Comparison of ENCODE assay signal across 24 mouse cellular contexts in the genomic region with DNA sequence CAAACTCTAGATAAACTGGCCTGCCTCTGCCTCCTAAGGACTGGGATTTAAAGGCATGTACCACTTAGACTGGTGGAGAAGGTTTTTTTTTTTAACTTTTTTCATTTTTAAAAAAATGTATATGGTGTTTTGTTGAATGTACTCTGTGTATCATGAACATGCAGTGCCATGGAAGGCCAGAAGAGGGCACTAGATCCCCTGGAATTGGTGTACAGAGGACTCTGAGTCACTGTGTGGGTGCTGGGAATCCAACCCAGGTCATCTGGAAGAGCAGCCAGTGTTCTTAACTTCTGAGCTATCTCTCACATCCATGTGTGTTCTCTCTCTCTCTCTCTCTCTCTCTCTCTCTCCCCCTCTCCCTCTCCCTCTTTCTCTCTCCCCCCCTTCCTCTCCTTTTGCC. TPM values are rescaled to one million over a fixed set of nuclear protein-coding genes. Genes with fewer than 3 reads are reported as not detected.
A peak's percentile ranks its signal among the peaks of the same experiment; 100 is the strongest.
DNase-seq lines count a peak whose midpoint lies in the region; ATAC-seq and TF ChIP-seq lines count a peak whose summit lies in the region.
"Had no signal": no experiment of that assay in that cellular context is flagged by ENCODE, and none has a peak within 500 bp of the region (broad histone marks: within the 10 kb centered on the region; RNA-seq: fewer than 3 reads in every experiment).

No protein-coding gene starts in this region.

- TF ChIP-seq CTCF in intestine, postnatal 0 days (IDR thresholded peaks at IDR 0.05; ENCODE audit: low read depth), result peak; percentile 41
- 0 out of 2 replicates have a peak, but pooled peaks have one; percentile 10 for TF ChIP-seq CTCF in lung, adult 2 months (IDR thresholded peaks at IDR 0.05; ENCODE audit: insufficient read depth, low read length)
- TF ChIP-seq CTCF in E14TG2a.4 (conservative IDR thresholded peaks at IDR 0.05; ENCODE audit: low read length) (peak; percentile 44; the same call in 1 of the 2 replicates), Patski (IDR thresholded peaks at IDR 0.05) (peak; percentile 59)

- POLR2A ChIA-PET in Patski (lab: Charles Lee), result no interaction called here

- H3K9me3 ChIP-seq in intestine, postnatal 0 days (ENCODE audit: control insufficient read depth), result no peaks in the 10 kb centered on the region
- no peaks in the 10 kb centered on the region for H3K9me3 ChIP-seq in intestine, embryonic 15.5 days
- H3K9me3 ChIP-seq in E14TG2a.4 (ENCODE audit: low read length), result no peaks in the 10 kb centered on the region
- H3K9me3 ChIP-seq: heart, embryonic 15.5 days; hindbrain, embryonic 15.5 days; liver, embryonic 15.5 days; neural tube, embryonic 12.5 days had no signal

- TF ChIP-seq POLR2A in lung, adult 2 months (IDR thresholded peaks at IDR 0.05; ENCODE audit: borderline replicate concordance, extremely low read depth, low read depth, low read length), result no peak

- no peaks in the 10 kb centered on the region for H3K4me1 ChIP-seq in intestine, postnatal 0 days (replicated peaks; ENCODE audit: control insufficient read depth, insufficient read depth, low read length)
- no peaks in the 10 kb centered on the region for H3K4me1 ChIP-seq in intestine, embryonic 15.5 days (replicated peaks)
- H3K4me1 ChIP-seq in lung, adult 2 months (ENCODE audit: control insufficient read depth, insufficient read depth, low read length), result no peaks in the 10 kb centered on the region
- H3K4me1 ChIP-seq in E14TG2a.4 (replicated peaks; ENCODE audit: low read depth, low read length), result peaks cover 8% of the 10 kb centered on the region
- H3K4me1 ChIP-seq: heart, embryonic 15.5 days; hindbrain, embryonic 15.5 days; liver, embryonic 15.5 days had no signal

- H3K27me3 ChIP-seq in intestine, postnatal 0 days (replicated peaks; ENCODE audit: control insufficient read depth, insufficient read depth, low read length), result no peaks in the 10 kb centered on the region
- H3K27me3 ChIP-seq in intestine, embryonic 15.5 days (replicated peaks), result no peaks in the 10 kb centered on the region
- H3K27me3 ChIP-seq in E14TG2a.4 (ENCODE audit: insufficient read depth, low read length), result no peaks in the 10 kb centered on the region
- H3K27me3 ChIP-seq in Patski, result no peaks in the 10 kb centered on the region
- H3K27me3 ChIP-seq: heart, embryonic 15.5 days; hindbrain, embryonic 15.5 days; liver, embryonic 15.5 days; neural tube, embryonic 12.5 days had no signal

- no peak overlapping the region for H3K4me2 ChIP-seq in intestine, postnatal 0 days (replicated peaks; ENCODE audit: low read depth)
- H3K4me2 ChIP-seq in intestine, embryonic 15.5 days (replicated peaks), result no peak overlapping the region
- H3K4me2 ChIP-seq: heart, embryonic 15.5 days; hindbrain, embryonic 15.5 days; liver, embryonic 15.5 days; midbrain, embryonic 11.5 days; neural tube, embryonic 12.5 days had no signal

- H3K27ac ChIP-seq in intestine, postnatal 0 days (ENCODE audit: low read depth, low read length), result no peak overlapping the region
- H3K27ac ChIP-seq in intestine, embryonic 15.5 days, result no peak overlapping the region
- H3K27ac ChIP-seq: heart, embryonic 15.5 days; hindbrain, embryonic 15.5 days; left cerebral cortex, adult 2 months; liver, embryonic 15.5 days; macrophage; neural tube, embryonic 12.5 days had no signal

- in situ Hi-C loops in Patski (cut with MboI; ENCODE audit: low pct_unique_long_range_greater_than_20kb), result no loop called here

- DNase-seq in lung, adult 2 months, result no peak
- DNase-seq in lung, postnatal 4 days, result no peak
- DNase-seq in Patski (ENCODE audit: low read depth, low spot score), result no peak
- DNase-seq in yolk sac, embryonic 10.5 days (ENCODE audit: low spot score), result no peak
- DNase-seq: adrenal gland, adult 2 months; B cell, adult 2 months; cerebellum, adult 8-10 months; heart, adult 18-20 months; heart, postnatal 4 days; kidney, adult 11 months; left cerebral cortex, postnatal 4 days; thymus, adult 2 months had no signal

- no peak for ATAC-seq in intestine, postnatal 0 days
- ATAC-seq in intestine, embryonic 15.5 days, result no peak
- no peak for ATAC-seq in Patski
- no peak for ATAC-seq in megakaryocyte-erythroid progenitor cell, adult 5-6 weeks (replicated peaks; ENCODE audit: low FRiP score, low TSS enrichment, poor library complexity, severe bottlenecking)

- no peak overlapping the region for H3K9ac ChIP-seq in intestine, postnatal 0 days (ENCODE audit: low read depth, low read length)
- H3K9ac ChIP-seq in intestine, embryonic 15.5 days, result no peak overlapping the region
- H3K9ac ChIP-seq: heart, embryonic 15.5 days; hindbrain, embryonic 15.5 days; liver, embryonic 15.5 days; neural tube, embryonic 12.5 days had no signal

- CTCF ChIA-PET in Patski (lab: Charles Lee), result no interaction called here

- peaks cover 71% of the 10 kb centered on the region for H3K36me3 ChIP-seq in intestine, postnatal 0 days (ENCODE audit: control insufficient read depth, insufficient read depth)
- H3K36me3 ChIP-seq in intestine, embryonic 15.5 days, result peaks cover 17% of the 10 kb centered on the region
- H3K36me3 ChIP-seq in E14TG2a.4 (ENCODE audit: insufficient read depth, low read length), result peaks cover 58% of the 10 kb centered on the region
- H3K36me3 ChIP-seq: G1E; neural tube, embryonic 12.5 days had no signal

- H3K4me3 ChIP-seq in intestine, postnatal 0 days (ENCODE audit: low read depth, low read length), result no peak overlapping the region
- H3K4me3 ChIP-seq in intestine, embryonic 15.5 days (replicated peaks), result no peak overlapping the region
- H3K4me3 ChIP-seq in lung, adult 2 months (replicated peaks; ENCODE audit: extremely low read depth, low read depth, low read length), result no peak overlapping the region
- H3K4me3 ChIP-seq in E14TG2a.4 (replicated peaks; ENCODE audit: low read length), result no peak overlapping the region
- H3K4me3 ChIP-seq: heart, embryonic 15.5 days; hindbrain, embryonic 15.5 days; left cerebral cortex, adult 2 months; liver, embryonic 15.5 days; neural tube, embryonic 12.5 days had no signal

RNA-seq across cellular contexts. Expression of a gene that starts 20.3 kb away (rescaled TPM):
- polyA plus RNA-seq in intestine, postnatal 0 days (2015; fragmentation: Nextera tagmentation; extraction: Ambion mirVana), result 788 and 816 TPM in 2 replicates
- polyA plus RNA-seq in intestine, embryonic 15.5 days (2015; fragmentation: Nextera tagmentation; extraction: Ambion mirVana), result 1,281 and 1,419 TPM in 2 replicates
- polyA plus RNA-seq in lung, adult 2 months (2012; rRNA removed), result 134 and 225 TPM in 2 replicates
- polyA plus RNA-seq in Patski (2021), result 1,398 TPM
- total RNA-seq in megakaryocyte-erythroid progenitor cell, adult 5-6 weeks (2014; fragmentation: Nextera tagmentation), result 3,660 and 3,786 TPM in 2 replicates
- total RNA-seq in megakaryocyte-erythroid progenitor cell, adult 5-6 weeks (2017), result 6,025 and 7,409 TPM in 2 replicates
